Mouse (Mus musculus): ENCODE measurements around the gene Txndc12.

DNA sequence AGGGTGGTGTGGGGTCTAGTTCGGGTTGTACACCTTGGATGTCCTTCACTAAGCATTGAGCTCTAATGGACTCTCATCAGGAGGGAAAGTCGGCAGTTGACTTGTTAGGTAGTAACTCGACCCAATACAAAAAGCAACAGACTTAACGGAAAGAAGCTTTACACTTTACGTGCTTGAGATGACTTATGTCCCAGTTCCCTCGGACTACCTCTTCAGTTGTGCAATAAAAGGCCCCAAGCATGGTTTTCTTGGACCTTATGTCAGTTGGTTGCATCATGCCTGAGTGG, 630 bp upstream of the Txndc12 start:
- no peak for TF ChIP-seq CTCF (IDR thresholded peaks at IDR 0.05; ENCODE audit: borderline replicate concordance, extremely low read depth, insufficient read depth, insufficient read length)
- TF ChIP-seq POLR2A (IDR thresholded peaks at IDR 0.05; ENCODE audit: borderline replicate concordance, extremely low read depth, insufficient read depth, insufficient read length, poor library complexity, severe bottlenecking): no peak
